Mouse (Mus musculus) forebrain, embryonic 12.5 days (tissue): Measurements from ENCODE around the gene Prrx2. TPM values are rescaled to one million over a fixed set of nuclear protein-coding genes. Genes with fewer than 3 reads are reported as not detected.

Experiments
- polyA plus RNA-seq: library from polyadenylated mRNA; unstranded; fragments of >200 nt; fragmentation: Nextera tagmentation; extraction: Ambion mirVana; gene quantifications from 2 replicates; pipeline ENCODE4 v1.2.1, GENCODE M21; 2016

The Prrx2 gene
- polyA plus RNA-seq, 1 experiment from 2014 or later = 19.8 TPM

Other genes with a start within 250 kb of the Prrx2 start
- 0.47 and 0.67 TPM in 2 replicates for gene Cstad, start 239.9 kb upstream of the Prrx2 start, polyA plus RNA-seq
- 4.2 and 4.5 TPM in 2 replicates for gene 1700001O22Rik, start 31.3 kb upstream of the Prrx2 start, polyA plus RNA-seq
- gene Ntmt1, start 27.1 kb upstream of the Prrx2 start, polyA plus RNA-seq = 101 and 104 TPM in 2 replicates
- 36.4 and 39.4 TPM in 2 replicates for gene Asb6, start 4.6 kb upstream of the Prrx2 start, polyA plus RNA-seq
- 2.5 and 2.7 TPM in 2 replicates for gene Ptges, start 94.9 kb downstream of the Prrx2 start, polyA plus RNA-seq
- 24.1 and 27.3 TPM in 2 replicates for gene Tor1b, start 118.0 kb downstream of the Prrx2 start, polyA plus RNA-seq
- gene Tor1a, start 133.0 kb downstream of the Prrx2 start, polyA plus RNA-seq = 85.4 and 86.1 TPM in 2 replicates
- 66.6 and 70.5 TPM in 2 replicates for gene BC005624, start 147.2 kb downstream of the Prrx2 start, polyA plus RNA-seq
- 29.5 and 30.6 TPM in 2 replicates for gene Usp20, start 147.3 kb downstream of the Prrx2 start, polyA plus RNA-seq